Mouse (Mus musculus): Measurements from ENCODE around the gene Sirt1.

- TF ChIP-seq GATA1 (IDR thresholded peaks at IDR 0.05; ENCODE audit: low read length) = no peak
- TF ChIP-seq TAL1 (IDR thresholded peaks at IDR 0.05; ENCODE audit: low read length) = no peak
These were observed 13.5 kb downstream of the Sirt1 start for GRCm38 (mm10) chr10:63368041-63368440.

Measured in erythroblast, embryonic 14.5 days (primary cell).